Mouse (Mus musculus): ENCODE data around the gene Cabp1. TPM values are rescaled to one million over a fixed set of nuclear protein-coding genes. Genes with fewer than 3 reads are reported as not detected.
A peak's percentile ranks its signal among the peaks of the same experiment; 100 is the strongest.

Gene Cabp1
- total RNA-seq (2022) = 10 to 100 TPM; 11.8 to 59.6 (median 41.5) TPM

GRCm38 (mm10) chr5:115193669-115194625 is at the start of gene Cabp1:
Cabp1 (minus strand) TSS chr5:115194381.
- DNase-seq = no peak

DNA sequence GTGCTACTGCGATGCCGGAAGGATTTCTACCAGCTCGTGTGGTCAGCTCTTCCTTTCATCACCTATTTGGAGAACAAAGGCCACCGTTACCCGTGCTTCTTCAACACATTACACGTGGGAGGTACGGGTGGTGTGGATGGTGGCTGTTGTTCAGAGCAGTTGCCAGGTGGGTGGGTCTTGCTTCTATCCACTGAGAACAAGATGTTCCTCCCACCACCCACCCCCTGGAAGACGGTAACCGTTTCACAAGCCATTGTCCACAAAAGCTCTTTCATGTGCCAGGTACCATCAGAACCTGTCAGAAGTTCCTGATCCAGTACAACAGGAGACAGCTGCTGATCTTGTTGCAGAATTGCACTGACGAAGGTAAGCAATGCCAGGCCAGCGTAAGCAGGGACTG is 46.0 kb upstream of the Cabp1 start:
- DNase-seq = no peak

GRCm38 (mm10) chr5:115238729-115239195 is 44.6 kb upstream of the Cabp1 start:
- DNase-seq = no peak

- peak; percentile 92 for DNase-seq
Observed at GRCm38 (mm10) chr5:115237803-115238728, 43.9 kb upstream of the Cabp1 start.

DNA sequence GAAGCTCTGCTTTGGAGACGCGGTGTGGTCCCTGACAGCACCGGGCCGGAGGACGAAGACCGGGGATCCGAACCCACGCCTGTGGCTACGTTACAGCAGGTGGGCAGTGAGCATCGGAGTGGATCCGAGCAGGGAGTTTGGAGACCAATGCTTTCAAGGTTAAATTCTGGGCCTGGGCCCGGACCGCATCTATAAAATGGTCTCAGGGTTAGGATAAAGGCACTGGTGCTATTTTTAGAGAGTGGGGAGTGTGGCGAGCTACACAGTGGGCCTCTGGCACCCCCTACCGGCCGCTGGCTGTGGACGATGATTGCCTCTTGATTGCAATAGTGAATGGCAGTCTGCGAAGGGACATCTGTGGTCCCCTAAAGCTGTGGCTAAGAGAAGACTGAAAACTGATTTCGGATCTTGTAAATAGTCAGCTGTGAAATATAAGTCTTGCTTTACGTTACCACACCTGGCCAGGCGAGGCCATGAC is 41.6 kb upstream of the Cabp1 start, which contains the start of gene Pop5:
Pop5 (plus strand) TSS at position 51 of the 478 bp plus-strand sequence.
- peak; percentile 74 for DNase-seq

- peak; percentile 77 for DNase-seq
Observed at GRCm38 (mm10) chr5:115235323-115235771, 41.2 kb upstream of the Cabp1 start.

GRCm38 (mm10) chr5:115234519-115234918 is 40.3 kb upstream of the Cabp1 start:
- no peak for DNase-seq

DNA sequence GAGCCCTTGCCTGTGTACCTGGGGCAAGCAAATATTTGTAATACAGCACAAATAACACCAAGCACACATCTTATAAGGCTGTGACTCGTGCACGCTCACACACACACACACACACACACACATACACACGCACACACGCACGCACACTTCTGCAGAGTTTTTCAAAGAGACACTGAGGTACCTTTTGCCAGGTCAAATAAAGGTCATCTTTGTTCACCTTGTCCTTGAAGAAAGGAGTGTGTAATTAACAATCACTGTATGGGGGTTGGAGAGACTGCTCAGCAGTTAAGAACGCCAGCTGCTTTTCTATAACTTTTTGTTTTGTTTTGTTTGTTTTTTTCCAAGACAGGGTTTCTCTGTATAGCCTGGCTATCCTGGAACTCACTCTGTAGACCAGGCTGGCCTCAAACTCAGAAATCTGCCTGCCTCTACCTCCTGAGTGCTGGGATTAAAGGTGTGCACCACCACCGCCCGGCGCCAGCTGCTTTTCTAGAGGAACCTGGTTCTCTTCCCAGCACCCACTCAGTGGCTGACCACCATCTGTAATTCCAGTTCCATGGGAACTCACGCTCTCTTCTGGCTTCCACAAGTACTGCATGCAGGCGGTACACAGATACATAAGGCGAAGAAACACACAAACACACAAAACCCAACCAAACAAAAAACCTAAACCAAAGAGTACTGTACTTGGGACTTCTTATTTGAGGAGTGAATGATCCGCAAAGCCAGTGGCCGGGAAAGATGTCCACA is 39.0 kb upstream of the Cabp1 start:
- no peak for DNase-seq

- DNase-seq = no peak
Observed at GRCm38 (mm10) chr5:115232516-115232915, 38.3 kb upstream of the Cabp1 start.

DNA sequence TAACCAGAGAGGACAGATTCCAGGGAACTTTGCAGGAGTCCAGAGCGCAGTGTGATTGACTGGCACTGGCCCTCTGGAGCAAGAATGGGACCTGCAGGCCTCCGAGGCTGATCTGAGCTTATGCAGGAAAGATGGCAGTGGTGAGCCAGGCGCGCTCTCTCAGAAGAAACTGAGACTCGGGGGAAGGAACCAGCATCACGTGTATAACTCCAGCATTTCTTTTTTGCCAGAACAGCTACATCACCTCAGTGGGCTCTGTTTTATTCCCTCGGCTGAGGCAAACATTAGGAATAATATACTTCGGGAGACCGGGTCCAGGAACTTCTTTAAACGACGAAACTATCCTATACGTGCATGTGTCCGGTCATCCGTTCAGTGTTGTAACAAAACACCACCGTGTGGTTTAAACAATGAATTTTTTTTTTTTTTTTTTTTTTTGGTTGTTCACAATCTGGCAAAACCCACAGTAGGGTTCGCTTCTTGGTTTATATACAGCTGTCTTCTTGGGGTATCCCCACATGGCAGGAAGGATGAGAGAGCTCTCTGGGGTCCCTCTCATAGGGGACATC is 37.5 kb upstream of the Cabp1 start:
- no peak for DNase-seq

GRCm38 (mm10) chr5:115230830-115231551 is 36.8 kb upstream of the Cabp1 start:
- DNase-seq = no peak

GRCm38 (mm10) chr5:115222485-115222884 is 28.3 kb upstream of the Cabp1 start:
- no peak for DNase-seq

DNA sequence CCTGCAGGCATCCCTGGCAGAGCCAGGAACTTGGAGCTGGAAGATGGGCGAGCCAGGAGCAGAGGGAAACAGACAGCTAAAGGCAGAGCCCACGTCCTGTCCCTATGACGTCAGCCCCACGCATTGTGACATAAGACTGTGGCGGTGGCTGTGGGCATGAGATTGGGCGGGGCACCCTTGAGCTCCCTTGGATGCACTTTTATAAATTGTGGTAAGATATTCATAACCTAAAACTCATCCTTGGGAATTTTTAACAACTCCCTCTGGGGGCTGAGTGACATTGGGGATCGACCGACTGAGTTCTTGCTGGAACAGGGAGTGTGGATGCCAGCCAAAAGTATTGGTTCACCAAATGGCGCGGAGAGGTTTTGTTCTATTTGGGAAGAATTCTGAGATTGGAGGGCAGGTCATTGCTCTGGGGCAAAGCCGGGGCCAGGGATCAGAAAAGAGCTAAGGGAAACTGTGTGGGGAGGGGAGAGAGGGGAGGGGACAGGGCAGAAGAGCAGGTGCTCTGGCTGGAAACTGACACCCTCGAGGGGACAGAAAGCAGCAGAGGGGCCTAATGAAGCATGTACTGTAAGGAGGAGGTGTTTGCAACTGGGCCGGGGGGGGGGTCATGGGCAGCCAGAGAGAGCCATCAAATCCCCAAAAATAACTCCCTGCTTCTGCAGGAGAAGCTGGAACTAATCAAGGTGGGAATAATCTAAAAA is 26.9 kb upstream of the Cabp1 start:
- no peak for DNase-seq

DNA sequence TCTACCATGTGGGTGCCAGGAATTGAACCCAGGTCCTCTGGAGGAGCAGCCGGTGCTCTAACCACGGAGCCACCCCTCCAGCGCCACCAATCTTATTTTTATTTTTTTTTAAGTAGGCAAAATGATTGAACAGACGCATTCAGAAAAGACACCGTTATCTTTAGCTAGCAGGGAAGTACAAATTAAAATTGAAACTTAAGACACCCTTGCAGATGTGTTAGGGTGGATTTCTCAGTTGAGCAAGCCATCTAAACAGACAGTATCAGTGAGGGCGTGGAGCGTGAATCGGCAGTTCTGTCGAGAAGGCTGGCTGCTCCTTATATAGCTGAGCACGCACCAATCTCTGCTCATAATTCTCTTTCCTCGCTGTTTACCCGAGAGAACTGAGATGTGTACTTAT is 23.8 kb upstream of the Cabp1 start:
- no peak for DNase-seq

DNA sequence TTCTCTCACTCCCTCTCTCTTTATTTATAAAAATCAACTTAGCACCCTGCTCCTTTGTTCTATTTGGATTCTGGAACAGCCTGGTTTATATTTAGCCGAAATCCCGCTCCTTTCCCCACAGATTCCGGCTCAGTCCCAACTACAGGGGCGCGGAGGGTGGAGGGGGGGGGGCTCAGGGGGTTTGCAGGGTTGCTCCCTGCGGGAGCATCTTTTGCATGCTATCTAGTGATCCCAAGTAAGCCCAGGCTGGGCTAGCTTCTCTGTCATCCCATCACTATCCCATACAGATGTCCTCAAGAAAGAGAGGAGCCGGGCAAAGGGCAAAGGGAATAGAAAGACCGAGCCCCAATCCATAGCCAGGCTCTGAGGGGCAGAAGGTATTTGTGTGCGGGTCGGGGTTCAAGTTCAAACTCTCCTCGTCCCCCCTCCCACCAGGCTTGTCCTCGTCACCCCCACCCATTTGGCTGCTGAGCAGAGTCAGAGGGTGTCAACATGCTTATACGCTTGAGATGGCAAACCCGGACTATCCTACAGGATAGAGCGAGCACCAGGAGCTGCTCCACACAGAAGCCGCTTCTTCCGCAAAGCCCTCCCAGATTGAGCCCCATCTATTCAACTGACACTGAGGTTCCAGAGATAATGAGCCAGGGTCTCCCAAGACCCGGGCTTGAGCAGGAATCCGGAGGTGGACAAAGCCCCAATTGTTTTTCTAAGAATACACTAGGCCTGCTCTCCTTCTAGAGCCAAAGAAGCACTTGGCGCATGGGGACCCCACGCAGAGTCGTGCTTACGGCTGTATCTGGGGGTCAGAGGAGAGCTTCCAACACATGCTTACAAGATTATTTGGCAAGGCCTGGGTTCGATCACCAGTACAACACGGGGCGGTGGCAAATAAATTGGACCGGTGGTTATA is 21.3 kb upstream of the Cabp1 start:
- no peak for DNase-seq

DNA sequence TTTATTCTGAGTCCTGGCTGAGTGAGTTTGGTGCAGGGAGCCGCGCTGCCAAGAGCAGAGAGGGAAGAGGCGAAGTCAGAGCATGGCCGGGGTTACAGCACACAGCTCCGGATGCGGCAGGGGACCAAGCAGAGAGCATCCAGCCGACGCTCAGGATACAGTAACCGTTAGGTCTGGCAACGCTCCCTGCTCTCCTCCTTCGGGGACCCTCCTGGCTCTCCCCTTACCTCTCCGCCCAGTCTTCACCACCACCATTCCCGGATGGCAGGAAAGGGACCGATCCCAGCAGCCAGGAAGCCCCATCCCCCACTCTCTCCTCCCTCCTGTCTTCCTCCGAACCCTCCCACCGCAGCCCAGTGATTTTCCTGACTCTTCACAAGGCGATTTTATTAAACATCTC is 20.7 kb upstream of the Cabp1 start:
- no peak for DNase-seq

DNA sequence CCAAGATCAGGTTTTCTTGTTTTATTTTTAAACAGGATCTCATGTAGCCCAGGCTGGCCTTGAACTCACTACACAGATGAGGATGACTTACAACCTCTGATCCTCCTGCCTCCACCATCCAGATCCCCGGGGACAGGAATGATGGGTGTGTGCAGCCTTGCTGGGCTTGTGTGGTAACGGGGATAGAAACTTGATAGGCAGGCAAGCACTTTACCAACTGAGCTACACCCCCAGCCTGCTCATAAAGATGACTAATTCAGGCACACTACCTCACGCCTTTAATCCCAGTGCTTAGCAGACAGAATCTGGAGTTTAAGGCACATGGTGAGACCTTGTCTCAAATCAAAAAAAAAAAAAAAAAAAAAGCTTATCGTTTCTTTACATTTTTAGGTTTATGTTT is 18.7 kb upstream of the Cabp1 start:
- no peak for DNase-seq

GRCm38 (mm10) chr5:115212451-115212850 is 18.3 kb upstream of the Cabp1 start:
- DNase-seq = no peak

DNA sequence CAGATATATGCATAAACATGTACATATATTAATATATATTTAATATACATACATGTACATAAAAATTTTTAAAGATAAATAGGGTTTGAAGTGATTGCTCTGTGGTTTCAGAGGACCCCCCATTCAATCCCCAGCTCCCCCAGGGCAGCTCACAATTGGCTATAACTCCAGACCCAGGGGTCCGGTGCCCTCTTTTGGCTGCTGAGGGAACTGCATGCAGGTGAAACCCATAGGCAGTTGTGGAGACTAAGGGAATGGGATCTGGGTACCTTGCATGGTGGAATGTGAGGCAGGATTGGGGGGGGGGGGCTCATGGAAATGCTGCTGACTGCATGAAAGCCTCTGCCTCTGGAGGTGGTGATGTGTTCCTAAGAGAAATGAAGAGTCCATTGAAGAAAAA is 16.2 kb upstream of the Cabp1 start:
- DNase-seq = no peak
